Mouse (Mus musculus) intestine, postnatal 0 days (tissue): Measurements from ENCODE around the gene Mex3d. TPM values are rescaled to one million over a fixed set of nuclear protein-coding genes. Genes with fewer than 3 reads are reported as not detected.

ENCODE experiments used
- ATAC-seq: fragments of 200-750 bp; cut with Nextera tagmentation; 2 replicates; pipeline ENCODE4 v1.8.0; 2017; ENCODE audit warnings: mild to moderate bottlenecking, moderate TSS enrichment, moderate library complexity
- H3K27ac ChIP-seq: fragments of 300-500 bp; sonication (generic); 2 replicates; pipeline ENCODE4 v1.5.1; 2014; ENCODE audit warnings: mild to moderate bottlenecking, low read depth, low read length, moderate library complexity
- H3K27me3 ChIP-seq: fragments of 300-500 bp; sonication (generic); replicated peaks from 2 replicates; pipeline ENCODE4 v1.6.1; 2014; ENCODE audit warnings: low read length, mixed read lengths; ENCODE audit not compliant: control insufficient read depth, insufficient read depth
- H3K36me3 ChIP-seq: fragments of 300-500 bp; sonication (generic); 2 replicates; pipeline ENCODE4 v1.6.1; 2014; ENCODE audit warnings: mild to moderate bottlenecking, moderate library complexity; ENCODE audit not compliant: control insufficient read depth, insufficient read depth
- H3K4me1 ChIP-seq: fragments of 300-500 bp; sonication (generic); replicated peaks from 2 replicates; pipeline ENCODE4 v1.6.1; 2014; ENCODE audit warnings: antibody characterized with exemption, low read length, mixed read lengths; ENCODE audit not compliant: control insufficient read depth, insufficient read depth
- H3K4me2 ChIP-seq: fragments of 300-500 bp; sonication (generic); replicated peaks from 2 replicates; pipeline ENCODE4 v1.6.1; 2014; ENCODE audit warnings: low read depth, mild to moderate bottlenecking, moderate library complexity
- H3K4me3 ChIP-seq: fragments of 300-500 bp; sonication (generic); 2 replicates; pipeline ENCODE4 v1.5.1; 2014; ENCODE audit warnings: low read depth, low read length
- H3K9ac ChIP-seq: fragments of 300-500 bp; sonication (generic); 2 replicates; pipeline ENCODE4 v1.6.1; 2014; ENCODE audit warnings: mild to moderate bottlenecking, low read depth, low read length
- H3K9me3 ChIP-seq: fragments of 300-500 bp; sonication (generic); 2 replicates; pipeline ENCODE4 v1.6.1; 2016; ENCODE audit warnings: mixed run types; ENCODE audit not compliant: control insufficient read depth
- CTCF ChIP-seq: sonication (generic); IDR thresholded peaks from 2 replicates; pipeline ENCODE4 v1.5.1; 2016; ENCODE audit warnings: low read depth, mild to moderate bottlenecking, control low read depth, antibody characterized with exemption, moderate library complexity
- WGBS: fragments of 180-500 bp; shearing (Covaris S2); extraction: QIAGEN DNeasy Blood & Tissue Kit; methylation state at CpG from one replicate; pipeline ENCODE4 v1.1.7; 2014; 5-methylcytosine and 5-hydroxymethylcytosine counted together
- polyA plus RNA-seq: library from polyadenylated mRNA; unstranded; fragments of >200 nt; fragmentation: Nextera tagmentation; extraction: Ambion mirVana; gene quantifications from 2 replicates; pipeline ENCODE4 v1.2.1, GENCODE M21; 2015

The Mex3d gene
- polyA plus RNA-seq, 1 experiment from 2014 or later: 4.2 TPM

GRCm38 (mm10) chr10:80398719-80399190 lies 11.3 kb upstream of the Mex3d start:
- ATAC-seq: peak; percentile 85

GRCm38 (mm10) chr10:80398174-80398535 lies 10.7 kb upstream of the Mex3d start:
- no peak for TF ChIP-seq CTCF
- no peaks in the 10 kb centered on the region for H3K27me3 ChIP-seq
- peak overlapping the region; percentile 84 for H3K9ac ChIP-seq
- no peak for ATAC-seq
- H3K4me2 ChIP-seq: peak overlapping the region; percentile 82
- no peaks in the 10 kb centered on the region for H3K9me3 ChIP-seq
- 0% methylated on average over 1 of the region's 1 CpGs for WGBS
- peaks cover 43% of the 10 kb centered on the region for H3K36me3 ChIP-seq
- H3K4me1 ChIP-seq: peaks cover 6% of the 10 kb centered on the region
- H3K4me3 ChIP-seq: peak overlapping the region; percentile 76
- H3K27ac ChIP-seq: peak overlapping the region; percentile 98

More at GRCm38 (mm10) chr10:80398719-80399190, 11.3 kb upstream of the Mex3d start:
- Histone ChIP-seq H3K9me3 (no peaks in the 10 kb centered on the region), H3K4me1 (peaks cover 6% of the 10 kb centered on the region), H3K4me2 (peak overlapping the region; percentile 82), H3K36me3 (peaks cover 43% of the 10 kb centered on the region), H3K27me3 (no peaks in the 10 kb centered on the region), H3K27ac (peak overlapping the region; percentile 98), H3K9ac (peak overlapping the region; percentile 84), H3K4me3 (peak overlapping the region; percentile 76)
- under 1% methylated on average over 39 of the region's 59 CpGs for WGBS
- TF ChIP-seq CTCF: peak; percentile 40

- Histone ChIP-seq H3K27me3 (no peaks in the 10 kb centered on the region), H3K4me2 (peak overlapping the region; percentile 82), H3K36me3 (peaks cover 43% of the 10 kb centered on the region), H3K9me3 (no peaks in the 10 kb centered on the region), H3K9ac (no peak overlapping the region), H3K27ac (no peak overlapping the region), H3K4me1 (peaks cover 6% of the 10 kb centered on the region), H3K4me3 (peak overlapping the region; percentile 76; the same call in 1 of the 2 replicates)
- ATAC-seq: no peak
- WGBS: 29% methylated on average over 8 of the region's 8 CpGs
- TF ChIP-seq CTCF: no peak
These were observed 10.2 kb upstream of the Mex3d start for GRCm38 (mm10) chr10:80397524-80398173.

GRCm38 (mm10) chr10:80396822-80397523 lies 9.5 kb upstream of the Mex3d start:
- peaks cover 6% of the 10 kb centered on the region for H3K4me1 ChIP-seq

GRCm38 (mm10) chr10:80395025-80395627 lies 7.7 kb upstream of the Mex3d start:
- Histone ChIP-seq H3K9ac (no peak overlapping the region), H3K36me3 (peaks cover 34% of the 10 kb centered on the region), H3K27ac (no peak overlapping the region), H3K4me1 (peaks cover 6% of the 10 kb centered on the region), H3K4me3 (no peak overlapping the region), H3K9me3 (no peaks in the 10 kb centered on the region), H3K4me2 (no peak overlapping the region), H3K27me3 (no peaks in the 10 kb centered on the region)
- WGBS: 95% methylated on average over 35 of the region's 35 CpGs
- TF ChIP-seq CTCF: no peak
- no peak for ATAC-seq

More at GRCm38 (mm10) chr10:80396822-80397523, 9.5 kb upstream of the Mex3d start:
- H3K4me3 ChIP-seq: no peak overlapping the region
- H3K27ac ChIP-seq: no peak overlapping the region
- no peak for TF ChIP-seq CTCF
- peak overlapping the region; percentile 82; the same call in 1 of the 2 replicates for H3K4me2 ChIP-seq
- H3K9ac ChIP-seq: no peak overlapping the region
- 76% methylated on average over 11 of the region's 11 CpGs for WGBS
- ATAC-seq: no peak
- H3K27me3 ChIP-seq: no peaks in the 10 kb centered on the region
- no peaks in the 10 kb centered on the region for H3K9me3 ChIP-seq
- peaks cover 44% of the 10 kb centered on the region for H3K36me3 ChIP-seq

- no peak overlapping the region for H3K4me3 ChIP-seq
- H3K4me2 ChIP-seq: no peak overlapping the region
- TF ChIP-seq CTCF: peak; percentile 68
- no peaks in the 10 kb centered on the region for H3K9me3 ChIP-seq
- H3K9ac ChIP-seq: 0 out of 2 replicates have a peak overlapping the region, but pooled peaks have one; percentile 7
- WGBS: 58% methylated on average over 5 of the region's 5 CpGs
- H3K36me3 ChIP-seq: peaks cover 34% of the 10 kb centered on the region
- no peaks in the 10 kb centered on the region for H3K27me3 ChIP-seq
- peak overlapping the region; percentile 75 for H3K27ac ChIP-seq
- peak; percentile 35 for ATAC-seq
- peaks cover 7% of the 10 kb centered on the region; the same call in 1 of the 2 replicates for H3K4me1 ChIP-seq
These were observed 5.2 kb upstream of the Mex3d start for GRCm38 (mm10) chr10:80392687-80393086.
